Mouse (Mus musculus): ENCODE measurements around the gene Hoxd11.

GRCm38 (mm10) chr2:74720955-74721491, 41.7 kb downstream of the Hoxd11 start:
- TF ChIP-seq CTCF (IDR thresholded peaks at IDR 0.05; ENCODE audit: low read depth, low read length) (no peak), POLR2A (IDR thresholded peaks at IDR 0.05; ENCODE audit: insufficient read depth, low read length) (no peak), EP300 (IDR thresholded peaks at IDR 0.05; ENCODE audit: insufficient read depth, low read depth, low read length) (no peak)
